Mouse (Mus musculus) lung, adult 2 months (tissue): ENCODE measurements at regions not wholly inside any gene's neighbourhood (a gene's known extent, or its start where the extent isn't known, plus 50 kb on each side); places are given as distances from the start of the nearest gene placed in this dataset.

Source experiments
- CTCF ChIP-seq: fragments of 200-500 bp; IDR thresholded peaks from 2 replicates; pipeline ENCODE4 v1.5.1; 2011; ENCODE audit warnings: mild to moderate bottlenecking, low read length, control low read depth; ENCODE audit not compliant: insufficient read depth
- POLR2A ChIP-seq: fragments of 200-500 bp; IDR thresholded peaks from 2 replicates; pipeline ENCODE4 v1.6.1; 2011; ENCODE audit warnings: low read depth, mild to moderate bottlenecking, control low read depth, low read length, borderline replicate concordance; ENCODE audit errors: extremely low read depth

- TF ChIP-seq CTCF (no peak), POLR2A (no peak)
Observed at GRCm38 (mm10) chr13:29048990-29049576, 95.6 kb upstream of the Sox4 start.
